Mouse (Mus musculus) MN1 (cell line): ENCODE measurements around the gene Fam131a.

Experiments used
- DNase-seq: peaks from one replicate; pipeline ENCODE4 v3.0.0-alpha.2; 2016; ENCODE audit warnings: low spot score

Fam131a gene

DNA sequence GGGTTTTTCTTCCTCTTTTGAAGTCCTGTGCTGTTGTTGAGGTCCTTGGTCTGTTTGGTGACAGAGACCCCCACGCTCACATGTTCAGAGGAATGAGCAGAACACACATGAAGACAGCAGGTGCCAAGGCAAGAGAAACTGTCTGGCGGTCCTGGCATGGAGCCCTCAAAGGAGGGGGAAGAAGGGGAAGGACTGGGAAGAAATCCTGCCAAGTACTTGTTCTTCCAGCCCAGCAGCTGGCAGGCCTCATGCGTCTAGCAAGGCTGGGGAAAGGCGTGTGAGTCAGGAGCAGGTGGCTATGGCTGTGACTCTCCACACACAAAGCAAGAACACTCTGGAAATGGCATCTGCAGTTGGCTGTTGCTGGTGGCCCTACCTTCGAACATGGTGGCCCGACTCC is 53.6 kb downstream of the Fam131a start:
- peak; percentile 43 for DNase-seq

DNA sequence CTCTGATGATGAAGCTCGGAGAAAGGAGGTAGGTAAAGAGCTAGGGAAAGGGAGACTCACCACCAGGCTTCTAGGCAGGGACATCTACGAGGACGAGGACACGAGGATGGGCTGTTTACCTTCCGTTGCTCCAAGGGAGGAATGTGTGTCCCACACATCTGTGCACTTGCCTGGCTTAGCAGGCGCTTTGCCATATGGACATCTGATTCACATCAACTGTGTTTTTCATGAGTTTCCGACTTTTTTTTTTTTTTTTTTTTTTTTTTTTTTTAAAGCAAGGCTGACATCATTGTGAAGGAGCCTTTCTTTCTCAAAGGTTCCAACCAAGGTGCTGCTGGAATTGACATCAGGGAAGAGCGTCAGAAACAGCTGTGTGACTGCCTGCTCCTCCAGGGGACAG is 57.5 kb downstream of the Fam131a start:
- DNase-seq = peak; percentile 18
